Mouse (Mus musculus) CD8-positive naive resting alpha-beta T cell, adult 57 days (primary cell): ENCODE results near the gene Trem2. TPM values are rescaled to one million over a fixed set of nuclear protein-coding genes. Genes with fewer than 3 reads are reported as not detected.

Experiments
- total RNA-seq: library from RNA; stranded (reverse); gene quantifications from one replicate; pipeline ENCODE4 v1.2.4, GENCODE M21; 2023

The Trem2 gene
- total RNA-seq = not detected

GRCm38 (mm10) chr17:48346231-48346630 lies at the start of gene Trem2:
Trem2 (plus strand) TSS chr17:48346401.

GRCm38 (mm10) chr17:48299203-48299602 lies 47.0 kb upstream of the Trem2 start, which contains the start of gene Treml2:
Treml2 (plus strand) TSS chr17:48299498.

GRCm38 (mm10) chr17:48315905-48316579 lies 30.2 kb upstream of the Trem2 start, which contains the start of gene B430306N03Rik:
B430306N03Rik (plus strand) TSS chr17:48316141.

GRCm38 (mm10) chr17:48359616-48360015 lies 13.4 kb downstream of the Trem2 start, which contains the start of gene Treml1:
Treml1 (plus strand) TSS chr17:48359916.

Other genes with a start within 250 kb of the Trem2 start
- not detected for gene 9830107B12Rik, start 200.1 kb upstream of the Trem2 start, total RNA-seq
- 1.6 TPM for gene A530064D06Rik, start 179.1 kb upstream of the Trem2 start, total RNA-seq
- gene Trem1, start 113.6 kb upstream of the Trem2 start, total RNA-seq = 1.2 TPM
- 0.89 TPM for gene Trem3, start 98.6 kb upstream of the Trem2 start, total RNA-seq
- 2.9 TPM for gene Treml4, start 82.1 kb upstream of the Trem2 start, total RNA-seq
- gene Treml2, start 46.9 kb upstream of the Trem2 start, total RNA-seq = 78.0 TPM
- 3.5 TPM for gene B430306N03Rik, start 30.3 kb upstream of the Trem2 start, total RNA-seq
- not detected for gene Treml1, start 13.5 kb downstream of the Trem2 start, total RNA-seq
- gene Nfya, start 63.5 kb downstream of the Trem2 start, total RNA-seq = 75.1 TPM
- gene Oard1, start 63.6 kb downstream of the Trem2 start, total RNA-seq = 28.4 TPM
- 2.9 TPM for gene Apobec2, start 86.5 kb downstream of the Trem2 start, total RNA-seq
- 1.3 TPM for gene Tspo2, start 105.1 kb downstream of the Trem2 start, total RNA-seq
- gene Unc5cl, start 108.5 kb downstream of the Trem2 start, total RNA-seq = 17.2 TPM